Mouse (Mus musculus) lung, embryonic 14.5 days (tissue): ENCODE results near the gene Ms4a18. TPM values are rescaled to one million over a fixed set of nuclear protein-coding genes. Genes with fewer than 3 reads are reported as not detected.

Source experiments
- ATAC-seq: fragments of 200-750 bp; cut with Nextera tagmentation; 2 replicates; pipeline ENCODE4 v1.8.0; 2017; ENCODE audit warnings: mild to moderate bottlenecking, moderate TSS enrichment, moderate library complexity; ENCODE audit not compliant: insufficient read depth
- DNase-seq: peaks from one replicate; pipeline ENCODE4 v3.0.0-alpha.2; 2015
- H3K27ac ChIP-seq: fragments of 300-500 bp; sonication (generic); 2 replicates; pipeline ENCODE4 v1.5.1; 2014; ENCODE audit warnings: low read depth, mild to moderate bottlenecking, moderate library complexity
- H3K27me3 ChIP-seq: fragments of 300-500 bp; sonication (generic); 2 replicates; pipeline ENCODE4 v1.6.1; 2014; ENCODE audit warnings: low read length, control low read depth; ENCODE audit not compliant: insufficient read depth
- H3K36me3 ChIP-seq: fragments of 300-500 bp; sonication (generic); 2 replicates; pipeline ENCODE4 v1.6.1; 2014; ENCODE audit warnings: control low read depth; ENCODE audit not compliant: insufficient read depth
- H3K4me1 ChIP-seq: fragments of 300-500 bp; sonication (generic); 2 replicates; pipeline ENCODE4 v1.6.1; 2014; ENCODE audit warnings: antibody characterized with exemption, control low read depth; ENCODE audit not compliant: insufficient read depth
- H3K4me2 ChIP-seq: fragments of 300-500 bp; sonication (generic); 2 replicates; pipeline ENCODE4 v1.6.1; 2014; ENCODE audit warnings: mild to moderate bottlenecking
- H3K4me3 ChIP-seq: fragments of 300-500 bp; sonication (generic); 2 replicates; pipeline ENCODE4 v1.5.1; 2014; ENCODE audit warnings: low read depth, low read length
- H3K9ac ChIP-seq: fragments of 300-500 bp; sonication (generic); 2 replicates; pipeline ENCODE4 v1.6.1; 2014
- H3K9me3 ChIP-seq: fragments of 300-500 bp; sonication (generic); 2 replicates; pipeline ENCODE4 v1.6.1; 2016; ENCODE audit warnings: low read depth, low read length, control low read depth
- CTCF ChIP-seq: IDR thresholded peaks from 2 replicates; pipeline ENCODE4 v1.5.1; 2016; ENCODE audit warnings: antibody characterized with exemption, low read depth
- WGBS: fragments of 180-500 bp; shearing (Covaris S2); extraction: QIAGEN DNeasy Blood & Tissue Kit; methylation state at CpG from one replicate; pipeline ENCODE4 v1.1.7; 2014; 5-methylcytosine and 5-hydroxymethylcytosine counted together
- polyA plus RNA-seq: library from polyadenylated mRNA; unstranded; fragments of >200 nt; fragmentation: Nextera tagmentation; extraction: Ambion mirVana; gene quantifications from 2 replicates; pipeline ENCODE4 v1.2.1, GENCODE M21; 2014

Ms4a18 gene
- polyA plus RNA-seq, 1 experiment from 2014 or later, result not detected

- Histone ChIP-seq H3K4me1 (peaks cover 8% of the 10 kb centered on the region), H3K4me2 (peak overlapping the region; percentile 32), H3K4me3 (no peak overlapping the region), H3K9ac (no peak overlapping the region), H3K27me3 (no peaks in the 10 kb centered on the region; the same call in 1 of the 2 replicates), H3K9me3 (no peaks in the 10 kb centered on the region), H3K27ac (peak overlapping the region; percentile 21; the same call in 1 of the 2 replicates), H3K36me3 (no peaks in the 10 kb centered on the region)
- DNase-seq, result peak; percentile 76
- 36% methylated on average over 11 of the region's 11 CpGs for WGBS
- ATAC-seq, result peak; percentile 59; the same call in 1 of the 2 replicates
- TF ChIP-seq CTCF, result no peak
Measured at GRCm38 (mm10) chr19:10952021-10952939, 65.6 kb downstream of the Ms4a18 start.

GRCm38 (mm10) chr19:10949558-10949957 lies 68.3 kb downstream of the Ms4a18 start:
- no peak for TF ChIP-seq CTCF
- H3K4me3 ChIP-seq, result peak overlapping the region; percentile 60
- ATAC-seq (peak; percentile 2; the same call in 1 of the 2 replicates), DNase-seq (no peak)
- no peaks in the 10 kb centered on the region; the same call in 1 of the 2 replicates for H3K27me3 ChIP-seq
- peak overlapping the region; percentile 70 for H3K27ac ChIP-seq
- peaks cover 10% of the 10 kb centered on the region for H3K36me3 ChIP-seq
- peak overlapping the region; percentile 53 for H3K9ac ChIP-seq
- H3K4me1 ChIP-seq, result peaks cover 10% of the 10 kb centered on the region
- H3K4me2 ChIP-seq, result peak overlapping the region; percentile 79
- H3K9me3 ChIP-seq, result no peaks in the 10 kb centered on the region
- WGBS, result 29% methylated on average over 9 of the region's 9 CpGs

- peak within 1 kb of the TSS; percentile 70 for H3K27ac ChIP-seq
- WGBS, result 0% methylated on average over 30 of the region's 30 CpGs
Measured at GRCm38 (mm10) chr19:10949112-10949511, 68.7 kb downstream of the Ms4a18 start, which contains the start of gene Ccdc86. Gene Ccdc86 (minus strand): TSS chr19:10949266.

GRCm38 (mm10) chr19:10948416-10948815 lies 69.4 kb downstream of the Ms4a18 start:
- Histone ChIP-seq H3K27ac (no peak overlapping the region), H3K9ac (peak overlapping the region; percentile 81), H3K36me3 (peaks cover 22% of the 10 kb centered on the region), H3K4me3 (peak overlapping the region; percentile 60), H3K27me3 (no peaks in the 10 kb centered on the region; the same call in 1 of the 2 replicates), H3K4me1 (peaks cover 10% of the 10 kb centered on the region), H3K9me3 (no peaks in the 10 kb centered on the region), H3K4me2 (peak overlapping the region; percentile 79)
- no peak for TF ChIP-seq CTCF
- DNase-seq (no peak), ATAC-seq (0 out of 2 replicates have a peak, but pooled peaks have one; percentile 0)
- WGBS, result under 1% methylated on average over 20 of the region's 20 CpGs

More at GRCm38 (mm10) chr19:10949112-10949511, 68.7 kb downstream of the Ms4a18 start, which contains the start of gene Ccdc86:
- Histone ChIP-seq H3K4me1 (peaks cover 10% of the 10 kb centered on the region), H3K4me3 (peak within 1 kb of the TSS; percentile 60), H3K4me2 (peak within 1 kb of the TSS; percentile 79), H3K36me3 (peaks cover 15% of the 10 kb centered on the region), H3K9ac (peak within 1 kb of the TSS; percentile 81), H3K9me3 (no peaks in the 10 kb centered on the region), H3K27me3 (no peaks in the 10 kb centered on the region; the same call in 1 of the 2 replicates)
- DNase-seq, result peak; percentile 100
- peak; percentile 96 for ATAC-seq
- no peak for TF ChIP-seq CTCF

GRCm38 (mm10) chr19:10947219-10947618 lies 70.6 kb downstream of the Ms4a18 start:
- TF ChIP-seq CTCF, result no peak
- no peak overlapping the region for H3K27ac ChIP-seq
- no peak for DNase-seq
- H3K4me3 ChIP-seq, result peak overlapping the region; percentile 60
- peaks cover 34% of the 10 kb centered on the region for H3K36me3 ChIP-seq
- peak overlapping the region; percentile 79 for H3K4me2 ChIP-seq
- ATAC-seq, result no peak
- 81% methylated on average over 5 of the region's 5 CpGs for WGBS
- peak overlapping the region; percentile 81 for H3K9ac ChIP-seq
- no peaks in the 10 kb centered on the region for H3K27me3 ChIP-seq
- H3K9me3 ChIP-seq, result no peaks in the 10 kb centered on the region
- H3K4me1 ChIP-seq, result peaks cover 10% of the 10 kb centered on the region

Other genes starting within 250 kb of the Ms4a18 start
- gene Cd6, start 188.0 kb downstream of the Ms4a18 start, polyA plus RNA-seq, result 0.17 TPM in 1 of 2 replicates, not detected in the other
- gene Slc15a3, start 178.3 kb downstream of the Ms4a18 start, polyA plus RNA-seq, result 0.41 and 0.46 TPM in 2 replicates
- 68.7 and 80.2 TPM in 2 replicates for gene Tmem132a, start 148.1 kb downstream of the Ms4a18 start, polyA plus RNA-seq
- 120 and 122 TPM in 2 replicates for gene Tmem109, start 136.0 kb downstream of the Ms4a18 start, polyA plus RNA-seq
- gene Prpf19, start 122.8 kb downstream of the Ms4a18 start, polyA plus RNA-seq, result 40.7 TPM in 2 replicates
- not detected in 2 replicates for gene Zp1, start 97.4 kb downstream of the Ms4a18 start, polyA plus RNA-seq
- not detected in 2 replicates for gene Ptgdr2, start 80.9 kb downstream of the Ms4a18 start, polyA plus RNA-seq
- gene Ccdc86, start 68.8 kb downstream of the Ms4a18 start, polyA plus RNA-seq, result 28.5 and 32.7 TPM in 2 replicates
- not detected in 2 replicates for gene Ms4a10, start 43.4 kb downstream of the Ms4a18 start, polyA plus RNA-seq
- not detected in 2 replicates for gene Ms4a15, start 24.8 kb downstream of the Ms4a18 start, polyA plus RNA-seq
- gene Ms4a8a, start 63.1 kb upstream of the Ms4a18 start, polyA plus RNA-seq, result 0.18 TPM in 1 of 2 replicates, not detected in the other
- not detected in 2 replicates for gene 1700017D01Rik, start 112.8 kb upstream of the Ms4a18 start, polyA plus RNA-seq
- not detected in 2 replicates for gene 1700025F22Rik, start 147.3 kb upstream of the Ms4a18 start, polyA plus RNA-seq
- gene Ms4a13, start 178.7 kb upstream of the Ms4a18 start, polyA plus RNA-seq, result not detected in 2 replicates
- gene Ms4a12, start 214.4 kb upstream of the Ms4a18 start, polyA plus RNA-seq, result not detected in 2 replicates
- not detected in 2 replicates for gene Ms4a1, start 248.2 kb upstream of the Ms4a18 start, polyA plus RNA-seq